Mouse (Mus musculus) B cell, adult 2 months (primary cell): ENCODE results near the gene Tmem42.

ENCODE experiments used
- DNase-seq, 2 experiments: peaks; one replicate each; pipeline ENCODE4 v3.0.0; 2022

The Tmem42 gene

GRCm38 (mm10) chr9:123020995-123021631 is at the start of gene Tmem42:
TSS of gene Tmem42 (plus strand) at chr9:123021326.
- peak; percentile 82 to 86 for DNase-seq

DNA sequence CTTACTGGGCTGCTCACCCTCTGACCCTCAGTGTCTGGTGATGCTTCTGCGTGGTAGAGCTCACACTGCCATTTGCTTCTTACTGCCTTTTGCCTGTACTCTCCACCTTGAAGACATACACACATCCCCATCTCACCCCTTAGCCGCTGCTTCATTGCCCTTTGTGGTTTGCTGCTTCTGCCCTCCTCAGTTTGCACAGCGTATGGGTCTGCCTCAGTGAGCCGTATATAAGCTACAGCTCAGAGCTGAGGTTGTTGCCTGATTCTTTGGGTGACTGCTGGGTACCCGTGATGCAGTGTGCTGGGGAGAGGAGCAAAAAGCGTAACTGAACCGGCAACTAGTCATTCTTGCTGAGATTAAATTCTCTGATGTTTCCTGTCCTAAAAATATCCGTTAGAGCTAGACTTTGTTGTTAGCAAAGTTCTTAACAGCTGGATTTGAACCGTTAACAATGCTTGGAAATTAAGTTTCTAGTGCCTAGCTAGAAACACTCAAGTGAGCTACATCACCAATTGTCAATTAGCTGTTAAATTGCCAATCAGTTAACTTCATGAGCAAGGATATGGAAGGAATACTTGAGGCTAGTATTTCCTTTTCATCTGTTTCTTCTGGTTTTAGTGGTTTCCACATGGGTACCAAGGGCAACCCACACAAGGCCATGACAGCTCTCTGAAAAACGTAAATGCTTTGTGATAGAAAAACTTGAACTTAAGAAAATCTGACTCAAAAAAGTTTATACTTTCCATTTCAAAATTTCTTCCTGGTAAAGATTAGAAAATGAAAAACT is 22.5 kb upstream of the Tmem42 start:
- peak; percentile 6 for DNase-seq

GRCm38 (mm10) chr9:122999193-122999586 is 21.9 kb upstream of the Tmem42 start:
- no peak for DNase-seq

DNA sequence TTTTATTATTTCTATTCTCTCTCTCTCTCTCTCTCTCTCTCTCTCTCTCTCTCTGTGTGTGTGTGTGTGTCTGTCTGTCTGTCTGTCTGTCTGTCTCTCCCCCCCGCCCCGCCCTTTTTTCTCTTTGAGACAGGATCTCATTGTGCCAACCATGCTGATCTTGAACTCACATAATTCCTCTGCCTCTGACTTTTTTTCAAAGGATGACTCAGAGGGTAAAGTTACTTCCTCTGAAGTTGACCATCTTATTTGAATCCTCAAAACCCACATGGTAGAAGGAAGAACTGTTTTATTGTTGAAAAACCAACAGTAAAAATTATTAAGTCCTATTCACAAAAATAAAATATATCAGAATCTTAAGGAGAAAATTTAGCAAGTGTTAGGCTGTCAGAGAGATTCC is 16.4 kb upstream of the Tmem42 start:
- DNase-seq = no peak

DNA sequence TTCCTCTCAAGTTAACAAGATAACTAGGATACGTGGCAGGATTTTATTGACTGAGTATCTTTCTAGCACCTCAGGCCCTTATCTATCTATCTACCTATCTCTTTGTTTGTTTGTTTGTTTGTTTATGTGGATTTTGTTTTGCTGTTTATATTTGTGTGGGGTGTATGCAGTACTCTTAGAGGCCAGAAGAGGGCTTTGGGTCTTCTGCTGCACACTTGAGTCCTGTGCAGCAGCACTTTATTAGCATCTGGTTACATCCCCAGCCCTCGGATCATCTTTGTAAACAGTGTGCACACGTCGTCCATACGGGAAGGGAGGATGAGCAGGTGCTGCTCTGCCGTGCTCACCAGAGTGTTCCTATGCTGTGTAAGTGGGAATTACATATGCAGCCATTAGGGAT is 15.1 kb upstream of the Tmem42 start:
- DNase-seq = peak in 1 of 2 experiments; percentile 9

GRCm38 (mm10) chr9:123021636-123022379 is 682 bp downstream of the Tmem42 start:
- peak in 1 of 2 experiments; percentile 3 for DNase-seq

- no peak for DNase-seq
Measured at GRCm38 (mm10) chr9:123024201-123024600, 3.1 kb downstream of the Tmem42 start.

GRCm38 (mm10) chr9:123031496-123032246 is 10.5 kb downstream of the Tmem42 start:
- DNase-seq = no peak

DNA sequence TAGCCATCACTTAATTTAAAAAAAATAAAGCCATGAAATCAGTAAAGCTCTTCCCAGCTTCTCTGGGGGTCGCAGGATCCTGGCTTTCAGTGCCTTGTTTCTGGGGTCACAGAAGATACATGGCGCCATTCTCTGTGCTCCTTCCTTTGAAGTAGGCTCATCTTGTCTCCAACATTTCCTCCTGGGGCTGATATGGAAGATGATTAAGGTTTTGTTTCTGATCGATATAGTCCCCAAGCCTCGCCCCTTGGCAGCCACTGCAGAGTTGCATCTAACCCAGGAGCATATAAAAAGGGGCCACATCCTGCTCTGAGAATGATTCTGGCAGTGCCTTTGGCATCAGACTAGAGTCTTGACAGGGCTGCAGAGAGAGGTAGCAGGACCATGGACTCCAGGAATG is 13.3 kb downstream of the Tmem42 start, which contains the start of gene Tgm4:
Tgm4 (plus strand) TSS at position 301 of the 400 bp plus-strand sequence.
- DNase-seq = no peak

DNA sequence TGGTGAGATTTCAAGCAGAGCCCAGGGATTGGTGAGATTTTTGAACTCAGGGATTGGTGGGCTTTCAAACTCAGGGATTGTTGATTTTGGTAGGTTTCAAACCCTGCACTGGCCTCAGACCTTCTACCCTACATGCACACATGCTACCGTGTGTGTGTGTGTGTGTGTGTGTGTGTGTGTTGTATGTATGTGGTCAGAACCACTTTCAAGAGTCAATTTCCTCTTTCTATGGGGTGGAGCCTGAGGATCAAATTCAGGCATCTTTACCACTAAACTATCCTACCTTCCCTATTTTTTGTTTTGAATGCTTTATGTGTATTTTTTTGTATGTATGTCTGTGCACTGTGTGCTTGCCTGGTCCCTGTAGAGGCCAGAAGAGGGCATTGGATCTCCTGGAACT is 26.5 kb downstream of the Tmem42 start:
- DNase-seq = no peak

DNA sequence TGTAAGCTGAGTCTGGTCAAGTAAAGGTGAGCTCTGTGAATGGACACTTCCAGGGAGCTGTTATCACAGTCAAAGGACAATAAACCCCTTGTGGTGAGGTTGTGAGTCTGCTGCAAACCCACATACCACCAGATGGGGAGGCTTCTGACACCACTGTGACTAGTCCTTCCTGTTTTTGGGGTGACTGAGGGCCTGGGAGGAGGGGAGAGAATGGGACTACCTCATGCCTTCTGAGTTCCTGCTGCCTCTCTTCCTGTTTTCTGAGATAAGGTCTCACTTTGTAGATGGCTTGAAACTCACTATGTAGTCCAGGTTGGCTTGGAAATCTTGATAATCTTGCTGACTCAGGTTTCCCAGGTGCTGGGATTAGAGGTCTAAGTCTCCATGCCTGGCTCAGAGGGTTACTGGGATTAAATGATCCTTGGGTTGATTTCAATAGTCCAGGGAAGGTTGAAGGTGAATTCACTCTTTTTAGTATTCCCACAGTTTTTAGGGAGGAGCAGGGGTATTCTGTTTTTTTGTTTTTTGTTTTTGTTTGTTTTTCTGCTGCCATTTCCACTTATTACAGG is 37.7 kb downstream of the Tmem42 start:
- DNase-seq = peak; percentile 4 to 18

DNA sequence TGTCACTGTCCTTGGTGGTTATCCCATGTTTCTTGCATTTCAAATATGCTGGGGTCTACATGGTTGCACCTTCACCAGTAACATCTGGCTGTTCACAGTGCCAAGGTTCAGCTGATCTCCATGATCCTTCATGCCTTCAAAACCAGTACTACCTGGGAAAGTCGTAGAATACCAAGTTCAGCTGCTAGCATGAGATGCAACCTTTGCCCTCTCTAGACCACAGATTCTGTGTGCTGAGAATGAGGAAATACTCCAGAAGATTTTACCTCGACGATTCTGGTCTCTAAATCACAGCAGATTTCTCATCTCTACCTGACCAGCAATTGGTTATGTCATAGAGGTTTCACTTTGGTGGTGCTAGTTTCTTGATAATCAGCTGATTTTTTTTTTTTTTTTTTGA is 39.0 kb downstream of the Tmem42 start:
- no peak for DNase-seq
